Mouse (Mus musculus): ENCODE data around the gene Fgg.
A peak's percentile ranks its signal among the peaks of the same experiment; 100 is the strongest.

DNA sequence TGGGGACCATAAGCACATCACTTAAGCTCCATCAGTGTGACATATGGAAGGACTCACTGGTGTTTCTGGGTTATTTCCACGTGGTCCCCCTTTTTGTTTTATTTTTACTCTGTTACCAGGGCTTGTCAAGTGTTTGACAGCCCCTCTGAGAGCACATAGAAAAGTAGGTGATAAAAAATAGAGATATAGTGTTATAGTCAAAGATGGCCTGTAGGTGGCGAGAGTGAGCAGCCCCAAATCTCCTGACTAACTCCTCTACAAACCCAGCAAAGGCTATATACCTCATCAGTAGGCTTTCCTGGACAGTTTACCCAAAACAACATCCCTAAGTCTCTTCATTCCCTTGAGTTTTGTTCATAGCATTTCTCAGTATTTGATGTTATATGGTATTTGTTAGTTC is 5.3 kb upstream of the Fgg start:
- TF ChIP-seq EP300 (IDR thresholded peaks at IDR 0.05; ENCODE audit: low read depth) (no peak), CTCF (IDR thresholded peaks at IDR 0.05; ENCODE audit: low read depth) (peak; percentile 63; the same call in 1 of the 2 replicates)

Measured in liver, embryonic 14.5 days (tissue).